Mouse (Mus musculus): ENCODE measurements around the gene Zrsr1.

GRCm38 (mm10) chr11:22956830-22957229 lies 15.0 kb upstream of the Zrsr1 start:
- peak; percentile 14 for TF ChIP-seq POLR2A (IDR thresholded peaks at IDR 0.05; ENCODE audit: insufficient read length, low read depth)
- TF ChIP-seq USF1 (IDR thresholded peaks at IDR 0.05; ENCODE audit: low read depth) = no peak
- no peak for TF ChIP-seq MYOD1 (IDR thresholded peaks at IDR 0.05; ENCODE audit: control insufficient read depth in 1 of 3, insufficient read length in 2 of 3, low read depth in 2 of 3)
- TF ChIP-seq MAX (IDR thresholded peaks at IDR 0.05; ENCODE audit: low read depth) = no peak
- TF ChIP-seq E2F4 (IDR thresholded peaks at IDR 0.05; ENCODE audit: insufficient read depth) = no peak
